Mouse (Mus musculus): Measurements from ENCODE around the gene Smchd1. TPM values are rescaled to one million over a fixed set of nuclear protein-coding genes. Genes with fewer than 3 reads are reported as not detected.
"Not testable (repeated sequence)": the region's sequence is repeated elsewhere in the genome, so short reads cannot be mapped to it uniquely, and the experiment has no call there.

Gene Smchd1
- polyA plus RNA-seq, 1 experiment from 2014 or later: 65.4 TPM

DNA sequence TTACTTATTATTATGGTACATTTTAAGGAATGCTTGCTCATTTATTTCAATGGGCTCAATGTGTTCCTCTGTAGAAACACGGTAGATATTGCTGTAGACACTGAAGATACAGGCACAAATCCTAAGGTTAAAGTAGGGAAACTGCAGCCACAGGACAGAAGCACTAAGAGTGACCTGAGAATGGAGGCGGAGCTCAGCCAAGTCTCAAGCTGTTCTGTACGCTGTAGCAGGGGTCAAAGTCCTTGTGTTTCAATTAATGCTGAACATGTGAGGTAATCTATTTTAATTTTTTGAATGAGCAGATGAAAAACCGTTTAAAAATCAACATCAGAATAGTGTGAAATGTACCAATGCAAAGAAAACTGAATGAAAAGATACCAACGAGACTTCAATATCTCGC, 31.9 kb downstream of the Smchd1 start:
- H3K4me2 ChIP-seq (replicated peaks): no peak overlapping the region
- ATAC-seq (ENCODE audit: low FRiP score, low read depth): no peak
- H3K4me1 ChIP-seq: no peaks in the 10 kb centered on the region
- 0 out of 2 replicates have a peak, but pooled peaks cover 3% of the 10 kb centered on the region for H3K9me3 ChIP-seq
- peaks cover 27% of the 10 kb centered on the region for H3K36me3 ChIP-seq
- H3K9ac ChIP-seq (replicated peaks): no peak overlapping the region
- WGBS: 93% methylated on average over 6 of the region's 6 CpGs
- H3K4me3 ChIP-seq: no peak overlapping the region
- no peaks in the 10 kb centered on the region for H3K27me3 ChIP-seq
- H3K27ac ChIP-seq (replicated peaks): no peak overlapping the region

DNA sequence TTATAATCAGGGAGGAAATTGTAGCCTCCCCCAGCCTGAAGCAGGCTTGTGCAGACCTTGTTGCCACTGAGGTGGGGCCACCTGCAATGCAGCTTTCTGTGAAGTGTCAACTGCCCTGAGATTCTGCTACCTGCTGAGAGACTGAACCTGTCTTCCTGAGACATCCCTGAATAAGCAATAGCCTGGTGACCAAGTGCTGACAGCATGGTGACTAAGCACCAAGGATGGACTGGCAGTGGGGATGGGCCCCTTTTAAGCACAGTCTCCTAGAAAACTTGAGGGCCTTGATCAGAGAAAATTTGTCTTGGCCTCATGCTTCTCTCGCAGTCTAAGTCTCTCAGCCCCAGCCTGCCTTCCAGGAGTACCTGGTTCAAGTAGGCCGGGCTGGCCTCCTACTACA, 52.6 kb downstream of the Smchd1 start:
- H3K27ac ChIP-seq (replicated peaks); H3K4me2 ChIP-seq (replicated peaks); H3K4me3 ChIP-seq; H3K27me3 ChIP-seq; H3K9ac ChIP-seq (replicated peaks); H3K4me1 ChIP-seq; ATAC-seq (ENCODE audit: low FRiP score, low read depth): not testable (repeated sequence)
- H3K9me3 ChIP-seq: peaks cover 13% of the 10 kb centered on the region
- H3K36me3 ChIP-seq: peaks cover 53% of the 10 kb centered on the region
- WGBS: 98% methylated on average over 2 of the region's 2 CpGs

DNA sequence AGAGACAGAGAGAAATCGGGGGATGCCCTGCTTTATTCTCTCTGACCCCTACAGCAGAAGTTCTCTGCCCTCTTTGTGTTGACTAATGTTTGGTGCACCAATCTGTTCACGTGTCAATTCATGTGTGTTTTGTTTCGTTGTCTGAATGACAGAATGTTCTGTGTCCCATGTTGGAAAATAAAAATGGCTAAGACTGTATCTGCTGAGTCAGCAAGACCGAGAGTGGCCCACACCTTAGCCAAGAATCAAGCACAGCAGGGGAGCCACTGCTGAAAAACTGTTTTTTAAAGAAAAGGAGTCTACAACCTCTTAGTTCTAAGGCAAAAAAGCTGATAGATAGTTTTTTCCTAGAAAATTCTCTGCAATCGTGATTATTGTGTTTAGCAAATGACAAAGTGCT, 55.7 kb downstream of the Smchd1 start:
- H3K4me2 ChIP-seq (replicated peaks); H3K9ac ChIP-seq (replicated peaks); H3K27me3 ChIP-seq; H3K27ac ChIP-seq (replicated peaks); H3K4me3 ChIP-seq; ATAC-seq (ENCODE audit: low FRiP score, low read depth); H3K4me1 ChIP-seq: not testable (repeated sequence)
- WGBS: 88% methylated on average over 5 of the region's 5 CpGs
- Histone ChIP-seq H3K9me3 (peaks cover 13% of the 10 kb centered on the region), H3K36me3 (peaks cover 54% of the 10 kb centered on the region)

DNA sequence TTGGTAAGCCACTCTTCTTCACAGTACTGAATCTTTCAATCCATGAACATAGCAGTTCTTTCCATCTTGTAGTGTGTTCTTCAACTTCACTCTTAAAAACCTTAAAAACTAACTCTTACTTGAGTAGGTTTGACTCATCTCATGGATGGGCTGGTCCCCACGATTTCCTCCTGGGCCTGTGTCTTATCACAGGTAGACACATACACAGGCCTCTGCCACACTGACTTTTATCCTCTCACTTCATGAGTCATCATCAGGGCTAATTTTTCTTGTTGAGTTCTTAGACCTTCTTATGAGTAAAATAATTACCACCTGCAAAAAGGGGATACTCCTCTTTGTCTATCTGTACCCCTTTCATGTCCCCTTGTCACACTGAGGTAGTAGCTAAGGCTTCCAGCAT, 58.1 kb downstream of the Smchd1 start:
- Histone ChIP-seq H3K27me3 (no peaks in the 10 kb centered on the region), H3K4me2 (replicated peaks) (no peak overlapping the region), H3K9me3 (peaks cover 6% of the 10 kb centered on the region), H3K36me3 (peaks cover 36% of the 10 kb centered on the region), H3K4me1 (no peaks in the 10 kb centered on the region), H3K4me3 (no peak overlapping the region), H3K9ac (replicated peaks) (no peak overlapping the region), H3K27ac (replicated peaks) (no peak overlapping the region)
- WGBS: 98% methylated on average over 1 of the region's 1 CpGs
- no peak for ATAC-seq (ENCODE audit: low FRiP score, low read depth)

DNA sequence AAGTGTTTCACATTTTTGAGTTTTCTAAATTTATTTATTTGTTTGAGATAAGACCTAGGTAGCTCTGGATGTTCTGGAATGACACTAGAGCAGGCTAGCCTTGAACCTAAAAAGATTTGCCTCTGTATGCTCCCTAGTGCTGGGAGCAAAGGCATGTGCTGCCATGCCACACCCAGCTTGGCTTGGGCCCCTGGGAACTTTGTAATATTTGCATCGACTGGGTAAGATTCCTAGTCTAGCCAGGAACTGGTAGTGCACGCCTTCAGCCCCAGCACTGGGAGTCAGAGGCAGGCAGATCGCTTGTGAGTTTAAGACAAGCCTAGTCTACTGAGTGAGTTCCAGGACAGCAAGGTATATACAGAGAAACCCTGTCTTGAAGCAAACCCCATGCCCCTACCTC, 87.7 kb downstream of the Smchd1 start:
- H3K27me3 ChIP-seq: no peaks in the 10 kb centered on the region
- H3K9ac ChIP-seq (replicated peaks): no peak overlapping the region
- 84% methylated on average over 3 of the region's 3 CpGs for whole genome bisulfite sequencing
- no peak for ATAC-seq (ENCODE audit: low FRiP score, low read depth)
- H3K4me2 ChIP-seq (replicated peaks): no peak overlapping the region
- no peaks in the 10 kb centered on the region for H3K9me3 ChIP-seq
- H3K4me3 ChIP-seq: no peak overlapping the region
- no peak overlapping the region for H3K27ac ChIP-seq (replicated peaks)
- H3K36me3 ChIP-seq: peaks cover 34% of the 10 kb centered on the region
- no peaks in the 10 kb centered on the region for H3K4me1 ChIP-seq

DNA sequence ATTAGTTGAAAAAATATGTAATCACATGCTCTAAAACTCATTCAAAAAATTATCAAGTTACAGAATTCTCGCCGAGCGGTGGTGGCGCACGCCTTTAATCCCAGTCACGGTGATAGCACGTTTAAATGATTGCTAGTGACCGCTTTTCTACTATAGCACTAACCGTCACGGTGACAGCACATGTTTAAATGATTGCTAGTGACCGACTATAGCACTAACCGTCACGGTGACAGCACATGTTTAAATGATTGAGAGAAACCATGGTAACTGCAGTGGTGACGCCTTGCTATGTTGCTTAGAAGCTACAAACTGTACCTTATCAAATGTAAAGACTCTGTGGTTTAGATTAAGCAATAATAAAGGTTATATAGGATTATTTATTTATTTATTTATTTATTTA, 94.8 kb downstream of the Smchd1 start:
- 77% methylated on average over 14 of the region's 14 CpGs for WGBS
- no peak overlapping the region for H3K9ac ChIP-seq (replicated peaks)
- H3K9me3 ChIP-seq: no peaks in the 10 kb centered on the region
- peak; percentile 94 for ATAC-seq (ENCODE audit: low FRiP score, low read depth)
- H3K4me2 ChIP-seq (replicated peaks): no peak overlapping the region
- H3K36me3 ChIP-seq: peaks cover 34% of the 10 kb centered on the region
- no peaks in the 10 kb centered on the region for H3K27me3 ChIP-seq
- no peaks in the 10 kb centered on the region for H3K4me1 ChIP-seq
- no peak overlapping the region for H3K27ac ChIP-seq (replicated peaks)
- H3K4me3 ChIP-seq: no peak overlapping the region

DNA sequence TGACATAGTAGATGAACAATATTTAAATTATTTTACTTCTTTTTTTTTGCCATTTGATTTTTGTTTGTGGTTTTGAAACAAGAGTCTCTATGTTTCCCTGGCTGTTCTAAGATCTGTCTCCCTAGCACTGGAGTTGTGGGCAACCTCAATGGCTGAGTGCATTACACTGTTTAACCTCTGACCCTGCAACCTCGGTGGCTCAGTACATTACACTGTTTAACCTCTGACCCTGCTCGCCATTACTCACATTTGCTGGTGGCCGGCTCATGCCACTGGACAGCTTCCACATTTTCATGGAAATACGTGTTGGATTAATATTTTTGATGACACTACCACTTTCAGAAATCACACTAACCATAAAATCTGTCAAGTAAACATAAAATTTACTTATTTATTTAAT, 97.2 kb downstream of the Smchd1 start:
- no peak for ATAC-seq (ENCODE audit: low FRiP score, low read depth)
- H3K4me3 ChIP-seq: no peak overlapping the region
- H3K4me2 ChIP-seq (replicated peaks): no peak overlapping the region
- no peak overlapping the region for H3K27ac ChIP-seq (replicated peaks)
- H3K9me3 ChIP-seq: no peaks in the 10 kb centered on the region
- 78% methylated on average over 4 of the region's 4 CpGs for WGBS
- no peaks in the 10 kb centered on the region for H3K4me1 ChIP-seq
- no peak overlapping the region for H3K9ac ChIP-seq (replicated peaks)
- H3K27me3 ChIP-seq: no peaks in the 10 kb centered on the region
- H3K36me3 ChIP-seq: peaks cover 34% of the 10 kb centered on the region

DNA sequence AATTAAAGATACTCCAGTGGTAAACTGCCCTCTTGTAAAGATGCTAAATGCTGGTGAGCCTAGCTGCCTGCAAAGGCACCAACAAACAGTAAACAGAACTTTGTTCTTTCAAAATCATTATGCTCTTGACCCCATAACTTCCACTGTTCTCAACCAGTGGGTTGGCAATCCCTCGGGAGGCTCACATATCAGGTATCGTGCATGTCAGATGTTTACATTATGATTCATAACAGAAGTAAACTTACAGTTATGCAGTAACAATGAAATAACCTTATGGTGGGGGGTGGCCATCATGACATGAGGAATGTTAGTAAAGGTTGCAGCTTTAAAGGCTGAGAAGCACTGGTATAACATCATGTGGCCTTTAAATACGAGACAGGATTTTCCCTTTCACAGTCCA, 119.6 kb downstream of the Smchd1 start:
- no peak overlapping the region for H3K4me3 ChIP-seq
- ATAC-seq (ENCODE audit: low FRiP score, low read depth): no peak

DNA sequence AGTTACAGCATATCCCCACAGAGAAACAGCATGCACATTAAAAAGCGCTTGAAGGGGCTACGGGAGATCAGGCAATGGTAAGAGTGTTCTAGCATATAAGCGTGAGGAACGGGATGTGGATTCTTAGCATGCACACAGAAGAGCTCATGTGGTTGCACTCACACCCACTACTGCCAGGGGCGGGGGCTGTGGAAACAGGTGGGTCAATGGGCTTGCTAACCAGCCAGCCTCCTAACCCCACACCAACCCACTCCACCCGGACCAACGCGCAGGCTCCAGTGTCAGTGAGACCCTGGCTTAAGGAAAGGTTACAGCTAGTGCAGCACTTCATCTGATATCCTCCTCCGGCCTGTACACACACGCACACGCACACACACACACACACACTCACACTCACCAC, 120.9 kb downstream of the Smchd1 start:
- 96% methylated on average over 11 of the region's 11 CpGs for WGBS
- Histone ChIP-seq H3K9me3 (no peaks in the 10 kb centered on the region), H3K4me3 (no peak overlapping the region), H3K27ac (replicated peaks) (no peak overlapping the region), H3K27me3 (no peaks in the 10 kb centered on the region), H3K4me2 (replicated peaks) (no peak overlapping the region), H3K4me1 (no peaks in the 10 kb centered on the region), H3K36me3 (peaks cover 53% of the 10 kb centered on the region), H3K9ac (replicated peaks) (no peak overlapping the region)
- ATAC-seq (ENCODE audit: low FRiP score, low read depth): no peak

More for the DNA sequence above, 119.6 kb downstream of the Smchd1 start:
- H3K4me1 ChIP-seq: no peaks in the 10 kb centered on the region
- no peaks in the 10 kb centered on the region for H3K27me3 ChIP-seq
- no peaks in the 10 kb centered on the region for H3K9me3 ChIP-seq
- H3K9ac ChIP-seq (replicated peaks): no peak overlapping the region
- H3K4me2 ChIP-seq (replicated peaks): no peak overlapping the region
- H3K27ac ChIP-seq (replicated peaks): no peak overlapping the region
- H3K36me3 ChIP-seq: peaks cover 53% of the 10 kb centered on the region
- 87% methylated on average over 3 of the region's 3 CpGs for WGBS

DNA sequence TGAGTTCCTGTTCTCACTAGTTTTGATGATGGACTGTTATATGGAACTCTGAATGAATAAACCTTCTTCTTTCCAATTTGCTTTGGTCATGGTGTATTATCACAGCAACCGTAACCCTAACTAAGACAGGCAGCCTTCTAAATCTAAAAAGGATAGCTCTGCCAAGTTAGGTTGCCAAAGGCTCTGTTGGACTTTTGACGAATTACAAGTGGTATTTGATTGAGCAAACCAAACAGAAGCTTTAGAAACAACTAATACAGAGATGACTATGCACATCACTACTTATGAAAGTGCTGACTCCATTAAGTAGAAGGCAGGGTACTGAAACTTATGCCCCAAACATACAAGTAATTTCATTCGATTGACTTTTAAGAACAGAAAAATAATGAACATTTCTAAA, 127.0 kb downstream of the Smchd1 start:
- no peak overlapping the region for H3K27ac ChIP-seq (replicated peaks)
- H3K4me2 ChIP-seq (replicated peaks): no peak overlapping the region
- H3K9ac ChIP-seq (replicated peaks): no peak overlapping the region
- no peaks in the 10 kb centered on the region for H3K27me3 ChIP-seq
- H3K9me3 ChIP-seq: no peaks in the 10 kb centered on the region
- no peaks in the 10 kb centered on the region for H3K4me1 ChIP-seq
- ATAC-seq (ENCODE audit: low FRiP score, low read depth): no peak
- 84% methylated on average over 3 of the region's 3 CpGs for WGBS
- H3K4me3 ChIP-seq: no peak overlapping the region
- peaks cover 77% of the 10 kb centered on the region for H3K36me3 ChIP-seq

DNA sequence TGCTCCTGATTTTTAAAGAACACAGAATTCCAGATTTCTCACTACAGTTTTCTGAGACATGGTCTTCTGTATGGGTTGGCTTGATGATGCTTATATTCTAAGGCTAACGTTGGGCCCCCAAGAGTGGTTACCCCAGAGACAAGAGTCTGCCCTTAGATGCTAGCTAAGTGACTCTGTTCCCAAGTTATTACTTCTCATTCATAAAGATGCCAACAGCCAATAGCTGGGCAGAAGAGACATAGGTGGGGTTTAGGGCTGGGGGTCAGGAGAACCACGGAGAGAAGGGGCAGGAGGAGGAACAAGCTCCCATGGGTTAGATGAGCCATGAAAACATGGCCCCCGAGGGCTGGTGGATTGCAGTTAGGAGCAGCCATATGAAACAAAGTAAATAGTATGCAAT, 133.1 kb downstream of the Smchd1 start:
- peaks cover 34% of the 10 kb centered on the region for H3K36me3 ChIP-seq
- H3K9me3 ChIP-seq: no peaks in the 10 kb centered on the region
- no peak overlapping the region for H3K27ac ChIP-seq (replicated peaks)
- H3K4me1 ChIP-seq: no peaks in the 10 kb centered on the region
- no peak overlapping the region for H3K4me3 ChIP-seq
- no peak for ATAC-seq (ENCODE audit: low FRiP score, low read depth)
- H3K4me2 ChIP-seq (replicated peaks): no peak overlapping the region
- no peak overlapping the region for H3K9ac ChIP-seq (replicated peaks)
- no peaks in the 10 kb centered on the region for H3K27me3 ChIP-seq
- WGBS: 85% methylated on average over 3 of the region's 3 CpGs

DNA sequence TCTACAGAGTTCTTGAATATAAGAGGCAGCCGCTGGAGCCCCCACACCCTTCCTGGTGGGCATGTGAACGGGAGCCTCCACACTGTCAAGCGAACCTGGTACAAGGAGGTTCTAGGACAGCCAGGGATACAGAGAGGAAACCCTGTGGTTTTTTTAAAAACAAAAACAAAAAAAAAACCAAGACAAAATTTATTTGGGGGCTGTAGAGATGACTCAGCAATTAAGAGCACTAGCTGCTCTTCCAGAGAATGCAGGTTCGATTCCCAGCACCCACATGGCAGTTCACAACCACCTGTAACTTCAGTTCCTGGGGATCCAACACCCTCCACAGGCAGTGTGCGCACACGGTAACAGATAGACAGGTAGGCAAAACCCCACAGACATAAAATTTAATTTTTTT, 136.5 kb downstream of the Smchd1 start:
- Histone ChIP-seq H3K4me3 (no peak overlapping the region), H3K4me2 (replicated peaks) (no peak overlapping the region), H3K27me3 (no peaks in the 10 kb centered on the region), H3K36me3 (peaks cover 9% of the 10 kb centered on the region; the same call in 1 of the 2 replicates), H3K9me3 (no peaks in the 10 kb centered on the region), H3K9ac (replicated peaks) (no peak overlapping the region), H3K4me1 (no peaks in the 10 kb centered on the region), H3K27ac (replicated peaks) (no peak overlapping the region)
- WGBS: 95% methylated on average over 6 of the region's 6 CpGs
- ATAC-seq (ENCODE audit: low FRiP score, low read depth): no peak

DNA sequence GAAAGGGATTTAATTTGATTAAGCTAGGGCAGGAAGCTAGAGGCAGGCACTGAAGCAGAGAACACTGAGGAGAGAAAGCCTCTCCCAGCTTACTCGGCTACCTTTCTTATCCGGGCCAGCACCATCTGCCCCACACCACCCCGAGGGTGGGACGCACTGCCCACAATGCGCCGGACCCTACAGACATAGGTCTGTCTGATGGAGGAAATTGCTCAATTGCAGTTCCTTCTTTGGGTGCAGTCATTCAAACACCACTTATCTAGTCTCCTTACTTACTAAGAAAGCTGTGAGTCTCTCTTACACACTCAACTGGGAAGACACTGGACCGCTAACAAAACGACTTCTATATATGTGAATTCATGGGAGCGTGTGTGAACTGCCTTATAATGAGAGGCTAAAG, 137.6 kb downstream of the Smchd1 start:
- Histone ChIP-seq H3K4me3 (no peak overlapping the region), H3K9me3 (no peaks in the 10 kb centered on the region), H3K27me3 (no peaks in the 10 kb centered on the region), H3K9ac (replicated peaks) (no peak overlapping the region), H3K27ac (replicated peaks) (no peak overlapping the region), H3K4me1 (no peaks in the 10 kb centered on the region), H3K36me3 (0 out of 2 replicates have a peak, but pooled peaks cover 5% of the 10 kb centered on the region), H3K4me2 (replicated peaks) (no peak overlapping the region)
- ATAC-seq (ENCODE audit: low FRiP score, low read depth): no peak
- 90% methylated on average over 9 of the region's 9 CpGs for WGBS
